Mouse (Mus musculus) heart, adult 9 months (tissue): ENCODE results near the gene Phf21a.
A peak's percentile ranks its signal among the peaks of the same experiment; 100 is the strongest.
"Not testable (repeated sequence)": the region's sequence is repeated elsewhere in the genome, so short reads cannot be mapped to it uniquely, and the experiment has no call there.

Experiments
- DNase-seq, 2 experiments: peaks; one replicate each; pipeline ENCODE4 v3.0.0; 2022; ENCODE audit warnings: low spot score in 2 of 2

Phf21a gene

DNA sequence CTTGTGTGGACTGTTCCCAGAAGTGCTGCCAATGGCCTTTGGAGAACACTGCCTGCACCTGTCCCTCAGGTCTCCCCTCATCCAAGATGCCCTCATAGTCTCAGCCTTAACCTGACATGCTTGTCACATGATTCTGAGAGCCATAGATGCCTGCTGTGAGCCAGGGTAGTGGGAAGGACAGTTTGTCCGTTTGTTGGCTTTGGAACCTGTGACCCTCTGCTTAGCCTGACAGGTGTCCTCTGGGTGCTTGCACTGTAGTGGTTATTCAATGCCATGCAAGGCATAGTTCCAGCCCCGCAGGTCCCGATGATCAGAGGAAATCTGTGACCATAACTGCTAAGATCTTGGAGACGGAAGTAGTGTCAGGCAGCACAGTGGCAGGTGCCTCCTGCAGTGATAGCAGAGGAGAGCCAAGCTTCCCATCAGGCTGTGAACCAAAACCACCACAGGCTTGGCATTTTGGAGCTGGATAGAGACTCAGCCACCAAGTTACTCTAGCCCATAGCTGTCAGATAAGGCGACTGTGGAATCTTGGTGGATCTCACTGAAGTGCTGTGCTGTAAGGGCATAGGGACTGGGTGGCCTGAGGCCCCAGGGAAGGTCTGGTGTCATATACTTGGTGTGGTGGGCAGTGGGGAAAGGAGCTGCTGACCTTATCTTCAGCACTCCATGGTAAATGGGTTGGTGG, 289.1 kb downstream of the Phf21a start, which contains the start of gene 1700029I15Rik:
Gene 1700029I15Rik (plus strand): TSS at position 638 of the 688 bp plus-strand sequence.
- DNase-seq: no peak

DNA sequence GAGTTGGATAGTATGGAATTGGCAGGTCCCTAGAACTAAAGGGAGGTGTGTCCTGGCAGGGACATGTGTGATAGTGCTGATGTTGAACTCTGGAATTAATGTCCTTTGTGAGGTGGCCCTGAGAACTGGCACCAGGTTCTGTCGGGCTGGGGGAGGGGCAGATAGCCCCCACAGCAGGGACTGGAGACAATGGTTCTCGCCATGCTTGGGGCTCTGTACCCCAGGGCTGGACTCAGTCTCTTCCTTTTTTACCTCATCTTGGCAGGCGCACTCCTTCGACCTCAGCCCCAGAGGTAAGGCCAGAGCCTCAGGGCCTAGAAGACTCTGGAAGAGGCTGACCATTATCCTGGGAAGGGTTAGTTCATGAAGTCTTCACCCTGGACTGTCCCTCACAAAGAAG, 289.8 kb downstream of the Phf21a start:
- DNase-seq: no peak

DNA sequence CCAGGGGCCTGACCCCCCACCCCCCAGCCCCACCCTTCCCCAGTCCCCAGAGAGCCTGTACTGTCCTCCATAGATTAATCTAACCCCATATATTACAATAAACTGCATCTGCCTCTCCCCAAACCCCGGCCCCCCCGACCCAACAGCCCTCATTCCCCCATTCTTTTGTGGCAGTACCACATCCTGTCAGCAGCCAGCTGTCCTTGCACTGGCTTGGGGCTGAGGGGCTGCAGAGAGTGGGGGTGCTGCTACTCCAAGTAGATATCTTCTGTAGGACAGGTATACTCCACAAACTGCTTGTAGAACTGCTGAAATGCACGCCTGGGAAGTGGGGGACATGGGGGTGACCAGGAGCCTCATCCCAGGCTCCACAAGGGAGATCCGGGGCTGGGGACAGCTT, 291.2 kb downstream of the Phf21a start:
- DNase-seq: no peak

DNA sequence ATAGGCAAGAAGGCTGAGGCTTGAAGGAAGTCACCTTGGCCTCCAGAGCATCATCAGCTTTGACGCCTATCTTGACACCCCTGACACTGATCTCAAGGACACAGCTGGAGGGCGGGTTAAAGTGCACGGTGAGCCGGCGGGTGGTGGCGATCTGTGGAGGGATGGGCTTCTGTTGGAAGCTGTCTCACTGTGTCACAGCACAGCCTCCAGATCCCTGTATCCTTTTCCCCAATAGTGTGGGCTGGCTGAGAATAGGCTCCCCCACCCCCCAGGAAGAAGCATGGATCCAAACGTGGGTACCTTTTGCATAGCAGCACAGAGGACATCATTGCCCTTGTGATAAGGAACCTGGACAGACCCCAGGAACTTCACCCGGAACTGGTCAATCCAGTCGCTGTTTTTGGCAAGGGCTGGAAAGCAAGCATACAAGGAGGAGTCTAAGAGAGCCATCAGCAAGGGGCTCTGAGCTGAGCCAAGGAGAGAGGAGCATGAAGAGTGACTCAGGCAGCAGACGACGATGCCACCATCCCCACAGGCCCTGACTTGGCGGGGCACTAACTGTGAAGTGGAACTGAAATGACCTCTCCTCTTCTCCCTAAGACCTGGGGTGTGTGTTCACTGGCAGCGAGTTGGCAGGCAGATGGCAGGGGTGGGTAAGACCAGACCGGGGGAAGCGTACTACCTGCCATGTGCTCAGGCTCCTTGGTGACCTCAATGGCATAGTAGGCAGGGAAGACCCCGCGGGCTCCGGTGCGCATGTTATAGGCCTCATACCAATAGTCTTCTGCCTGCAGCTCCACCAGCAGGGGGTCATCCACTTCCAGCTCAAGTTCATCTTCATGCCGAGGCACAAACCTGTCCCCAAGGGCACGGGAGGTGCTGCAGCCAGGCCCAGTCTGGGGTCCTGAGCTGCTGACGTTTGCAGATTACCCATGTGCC, 292.5 kb downstream of the Phf21a start:
- DNase-seq: no peak

DNA sequence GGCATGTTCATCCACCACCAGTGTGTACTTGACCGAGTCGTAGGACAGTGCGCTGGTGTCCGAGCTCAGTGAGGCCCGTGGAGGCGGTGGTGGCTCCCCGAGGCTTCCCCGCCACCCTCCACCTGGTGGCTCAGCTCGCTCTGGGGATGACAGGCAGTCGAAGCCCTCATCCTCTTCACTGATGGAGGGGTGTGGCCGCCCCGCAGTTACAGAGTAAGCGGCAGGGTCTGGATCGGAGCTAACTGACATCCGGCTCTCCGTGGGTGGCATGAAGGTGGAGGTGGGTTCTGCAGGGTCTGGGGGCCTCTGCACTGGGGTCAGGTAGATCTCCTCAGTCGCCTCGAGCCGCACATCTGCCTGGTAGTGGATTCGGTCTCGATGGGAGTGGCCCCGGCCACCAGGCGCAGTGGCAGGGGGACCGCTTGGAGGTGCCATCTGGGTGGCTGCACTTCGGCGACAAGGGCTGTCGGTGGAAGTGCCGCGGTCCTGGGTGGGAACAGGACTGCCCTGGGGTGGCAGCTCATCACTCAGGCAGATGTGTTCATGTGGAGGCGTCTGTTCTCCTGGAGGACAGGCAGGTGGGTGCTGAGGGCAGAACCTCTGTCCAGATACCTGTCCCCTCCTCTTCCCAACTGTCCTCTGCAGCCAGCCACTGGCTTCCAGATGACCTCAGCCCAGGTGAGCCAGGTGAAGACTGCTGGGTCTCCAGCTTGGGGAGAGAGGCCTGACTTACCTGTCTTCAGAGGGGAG, 294.1 kb downstream of the Phf21a start:
- no peak for DNase-seq

DNA sequence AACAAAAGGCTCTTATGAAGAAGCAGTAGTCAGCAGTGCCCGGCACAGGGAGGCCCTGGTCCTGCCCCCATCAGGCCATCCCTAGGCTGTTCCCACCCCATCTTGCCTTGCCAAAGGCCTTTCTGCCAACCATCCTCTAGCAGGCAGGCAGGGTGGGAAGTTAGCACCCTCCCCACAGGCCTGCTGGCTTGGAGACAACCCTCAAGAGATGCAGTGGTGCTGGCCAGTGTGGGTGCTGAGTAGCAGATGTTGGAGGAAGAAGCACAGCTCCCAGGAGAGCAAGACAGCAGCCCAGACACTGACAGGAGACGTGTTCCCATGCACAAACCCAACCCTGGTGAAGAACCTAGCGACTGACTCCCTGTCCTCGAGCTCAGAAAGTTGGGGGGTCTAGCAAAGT, 294.7 kb downstream of the Phf21a start:
- DNase-seq: no peak

DNA sequence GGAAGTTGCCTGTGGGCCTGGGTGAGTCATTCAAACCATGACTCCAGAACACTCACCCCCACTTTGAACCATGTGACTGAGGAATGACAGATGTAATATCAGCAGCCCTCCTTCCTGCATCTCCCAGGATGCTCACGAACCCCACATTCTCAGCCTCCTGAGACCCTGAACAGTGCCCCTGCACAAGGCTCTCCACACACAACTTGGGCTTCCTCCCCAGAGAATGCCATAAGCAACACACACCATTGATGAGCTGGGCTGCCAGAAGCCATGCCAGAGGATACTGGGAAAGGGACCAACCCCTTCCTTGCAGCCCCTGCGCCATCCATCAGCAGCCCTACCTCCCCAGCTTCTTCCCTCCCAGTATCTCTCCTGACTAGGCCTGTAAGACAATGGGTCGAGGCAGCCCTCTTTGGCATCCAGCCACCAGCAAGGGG, 295.2 kb downstream of the Phf21a start:
- no peak for DNase-seq

DNA sequence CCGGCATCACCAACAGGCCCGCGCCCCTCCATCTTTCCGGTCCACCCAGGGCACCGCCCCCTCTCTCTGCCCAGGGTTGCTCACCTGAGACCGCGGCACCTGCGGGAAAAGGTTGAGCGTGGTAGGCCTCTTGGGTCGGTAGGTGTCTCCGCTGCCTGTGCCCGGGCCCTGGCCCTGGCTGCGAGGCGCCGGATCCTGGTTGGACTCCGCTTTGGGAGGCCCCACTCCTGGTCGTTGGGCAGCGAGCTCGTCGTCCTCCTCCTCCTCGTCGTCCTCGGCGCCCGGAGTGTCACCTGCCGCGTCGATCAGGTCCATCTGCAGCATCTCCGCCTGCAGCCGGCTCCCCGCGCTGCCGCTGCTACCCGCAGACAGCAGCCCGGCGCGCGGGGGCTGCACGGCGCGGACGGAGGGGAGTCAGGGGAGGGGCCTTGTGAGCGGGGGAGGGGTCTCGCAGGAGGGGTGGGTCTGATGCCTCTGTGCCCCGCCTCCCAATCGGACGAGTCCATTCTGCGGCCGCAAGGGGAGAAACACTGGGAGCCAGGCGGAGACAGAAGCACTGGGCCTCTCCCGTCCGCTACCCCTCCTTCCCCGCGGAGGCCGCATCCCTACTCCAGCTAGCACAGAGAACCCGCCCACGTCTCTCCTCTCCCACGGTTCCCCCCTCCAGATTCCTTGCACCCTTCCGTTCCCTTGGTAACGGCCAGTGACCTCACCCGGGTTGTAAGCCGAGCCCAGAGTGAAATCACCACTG, 296.1 kb downstream of the Phf21a start:
- DNase-seq: peak; percentile 86 to 87

DNA sequence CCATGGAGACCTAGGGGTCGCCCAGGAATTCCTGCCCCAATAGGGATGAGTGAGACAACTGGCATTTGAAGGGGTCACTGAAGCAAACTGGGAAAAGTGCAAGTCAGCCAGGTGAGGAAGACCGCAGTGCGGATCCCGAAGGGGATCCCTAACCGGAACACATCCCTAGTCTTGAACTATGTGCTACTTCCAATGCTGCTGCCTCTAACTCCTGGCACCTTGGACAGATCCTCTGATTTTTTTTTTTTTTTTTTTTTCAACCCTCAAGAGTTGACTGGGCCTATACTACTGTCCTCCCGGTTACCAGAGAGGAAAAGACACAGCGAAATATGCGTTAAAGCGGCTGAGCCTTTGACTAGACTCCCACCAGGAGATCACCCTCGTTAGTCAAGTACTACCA, 296.7 kb downstream of the Phf21a start:
- DNase-seq: no peak

DNA sequence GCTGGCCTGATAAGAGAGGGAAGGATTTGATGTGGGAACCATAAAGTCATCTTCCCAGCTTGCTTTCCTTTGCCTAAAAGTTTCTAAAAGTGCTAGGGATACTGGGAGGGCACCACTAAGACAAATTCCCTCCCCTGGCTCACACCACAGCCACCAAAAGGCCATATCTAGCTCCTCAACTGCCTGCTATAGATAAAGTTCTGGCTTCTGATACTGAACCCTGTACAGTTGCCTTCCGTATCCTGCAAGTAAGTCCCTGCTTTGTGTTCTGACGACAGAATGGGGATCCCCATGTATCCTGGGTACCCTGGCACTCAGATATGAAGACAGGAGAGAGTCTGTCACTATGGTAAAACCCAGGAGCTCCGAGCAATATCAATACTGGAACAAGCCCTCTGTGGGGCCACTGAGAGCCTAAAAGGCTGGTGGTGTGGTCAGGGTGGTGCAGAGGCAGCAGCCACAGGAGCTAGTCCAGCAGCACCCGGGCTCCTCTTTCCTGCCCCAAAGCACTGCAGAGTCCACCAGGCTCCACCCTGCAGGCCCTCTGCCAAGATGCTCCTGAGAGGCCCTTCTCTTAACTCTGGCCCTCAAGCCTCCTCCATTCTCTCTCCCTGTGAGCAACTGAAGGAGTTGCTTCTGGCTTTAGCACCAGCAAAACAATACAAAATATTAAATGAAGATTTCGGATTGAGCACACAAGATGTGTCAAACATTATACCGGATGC, 297.5 kb downstream of the Phf21a start:
- no peak for DNase-seq

DNA sequence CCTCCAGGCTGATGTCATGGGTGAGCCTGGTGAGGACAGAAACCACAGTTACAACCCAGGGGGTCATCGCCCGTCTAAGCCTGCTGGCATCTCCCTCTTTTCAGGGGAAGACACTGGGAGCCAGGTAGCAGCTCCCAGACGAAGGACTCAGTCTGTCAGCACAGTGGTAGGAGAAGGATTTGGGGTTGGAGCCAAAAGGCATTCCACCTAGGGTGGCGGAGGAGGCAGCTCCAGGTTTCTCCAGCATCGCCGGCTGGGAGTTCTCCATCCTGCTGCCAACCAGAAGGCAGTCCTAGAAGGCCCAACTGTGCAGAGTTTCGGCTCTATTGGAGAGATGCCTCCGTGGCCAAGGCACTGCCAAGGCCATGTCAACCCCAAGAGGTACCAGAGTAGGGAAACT, 298.2 kb downstream of the Phf21a start:
- DNase-seq: no peak

DNA sequence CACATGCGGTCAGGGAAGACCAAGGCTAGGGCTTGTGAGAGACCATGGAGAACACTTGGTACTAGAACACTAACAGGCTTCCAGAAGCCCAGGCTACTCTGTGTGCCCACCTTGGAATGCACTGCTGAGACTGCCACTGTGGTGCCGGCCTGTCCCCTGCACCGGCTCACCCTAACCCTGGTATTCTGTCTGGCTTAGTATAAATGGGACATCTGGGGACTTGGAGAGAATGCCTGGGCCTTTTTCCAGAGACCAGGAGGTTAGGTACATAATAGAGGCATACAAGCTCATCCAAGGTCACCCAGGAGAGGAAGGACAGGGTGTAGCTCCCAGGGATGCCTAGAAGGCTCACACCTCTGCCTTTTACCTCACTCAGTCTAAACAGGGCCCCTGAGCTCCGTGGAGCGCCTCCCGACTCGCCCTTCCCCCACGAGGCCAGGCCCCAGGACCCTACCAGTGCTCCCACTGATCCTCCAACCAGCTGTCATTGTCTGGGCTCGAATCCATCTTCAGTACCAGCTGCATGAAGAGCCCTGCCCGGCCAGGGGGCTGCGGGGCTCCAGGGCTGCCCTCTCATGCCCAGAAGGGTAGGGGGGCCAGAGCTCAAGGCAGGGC, 298.9 kb downstream of the Phf21a start:
- DNase-seq: no peak

DNA sequence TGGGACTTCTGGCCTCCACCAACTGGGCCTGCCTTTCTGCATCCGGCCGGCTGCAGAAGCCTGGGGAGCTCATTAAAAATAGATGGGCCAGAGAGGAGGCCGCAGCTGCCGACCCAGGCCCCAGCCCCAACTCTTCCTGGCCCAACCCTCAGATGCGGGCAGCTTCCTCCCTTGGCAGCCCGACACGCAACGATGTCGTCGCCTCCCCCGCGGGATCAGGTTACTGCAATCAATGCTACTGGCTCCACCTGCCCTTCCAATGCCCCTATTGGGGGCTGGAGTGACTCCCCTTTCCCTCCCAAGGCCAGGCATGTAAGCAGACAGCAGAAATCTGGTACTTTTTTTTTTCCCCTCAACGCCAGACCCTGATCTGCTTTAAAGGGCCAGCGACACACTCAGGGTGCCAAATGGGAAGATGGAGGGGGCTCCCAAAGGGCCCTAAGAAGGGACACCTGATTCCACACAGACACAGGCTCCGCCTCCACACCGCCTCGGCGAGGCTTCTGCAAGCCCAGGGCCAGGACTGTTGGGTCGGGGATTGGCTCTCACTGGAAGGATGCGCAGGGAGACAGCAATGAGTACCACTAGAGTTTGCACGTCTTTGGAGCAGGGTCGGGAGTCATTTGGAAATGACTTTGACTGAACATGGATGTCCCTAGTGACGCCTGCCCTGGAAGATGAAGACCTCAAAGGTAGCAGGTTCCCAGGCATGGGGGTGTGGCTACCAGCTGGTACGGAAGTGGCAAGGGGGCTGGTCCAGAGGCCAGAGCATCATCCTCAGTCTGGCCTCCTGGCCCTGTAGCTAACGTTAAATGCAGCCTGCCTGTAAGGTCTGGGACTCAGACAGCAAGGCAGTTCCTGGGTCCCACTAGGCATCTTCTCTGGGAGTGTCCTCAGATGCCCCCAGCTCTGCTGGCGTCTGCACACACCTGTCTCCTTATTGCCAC, 299.7 kb downstream of the Phf21a start:
- no peak for DNase-seq

DNA sequence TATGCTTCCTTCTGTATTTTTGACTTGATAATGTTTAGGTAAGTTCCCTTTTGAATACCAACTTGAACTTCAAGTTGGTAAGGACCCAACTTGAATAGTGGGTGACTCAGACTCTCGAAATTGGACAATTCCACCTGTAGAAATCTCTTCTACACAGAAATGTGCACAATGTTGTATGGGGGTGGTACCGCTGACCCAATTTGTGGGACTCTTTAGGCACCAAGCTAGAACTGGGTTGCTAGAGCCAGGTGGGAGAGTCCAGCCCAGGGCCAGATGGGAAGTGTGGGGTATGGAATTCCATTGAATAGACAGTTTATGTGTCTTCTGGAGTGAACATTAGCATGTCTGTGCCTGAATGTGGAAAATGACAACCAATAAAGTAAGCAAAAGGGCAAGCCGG, 302.6 kb downstream of the Phf21a start:
- no peak for DNase-seq

DNA sequence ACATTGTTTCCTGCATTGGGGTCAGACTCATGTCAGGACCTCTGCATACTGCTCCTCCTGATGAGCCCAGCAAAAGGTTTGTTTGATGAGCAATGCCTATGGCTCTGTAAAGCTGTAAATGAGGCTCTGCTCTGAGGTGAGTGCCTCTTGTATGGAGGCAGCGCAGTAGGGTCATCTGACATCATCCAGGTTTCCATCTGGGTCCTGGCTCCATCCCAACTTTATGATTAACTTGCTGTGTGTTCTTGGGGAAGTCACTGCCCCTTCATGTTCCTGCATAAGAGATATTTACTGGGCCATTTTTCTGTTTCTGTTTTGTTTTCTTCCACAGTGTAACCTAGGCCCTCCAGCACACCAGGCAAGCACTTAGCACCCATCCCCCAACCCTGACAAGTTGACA, 304.5 kb downstream of the Phf21a start:
- DNase-seq: no peak

DNA sequence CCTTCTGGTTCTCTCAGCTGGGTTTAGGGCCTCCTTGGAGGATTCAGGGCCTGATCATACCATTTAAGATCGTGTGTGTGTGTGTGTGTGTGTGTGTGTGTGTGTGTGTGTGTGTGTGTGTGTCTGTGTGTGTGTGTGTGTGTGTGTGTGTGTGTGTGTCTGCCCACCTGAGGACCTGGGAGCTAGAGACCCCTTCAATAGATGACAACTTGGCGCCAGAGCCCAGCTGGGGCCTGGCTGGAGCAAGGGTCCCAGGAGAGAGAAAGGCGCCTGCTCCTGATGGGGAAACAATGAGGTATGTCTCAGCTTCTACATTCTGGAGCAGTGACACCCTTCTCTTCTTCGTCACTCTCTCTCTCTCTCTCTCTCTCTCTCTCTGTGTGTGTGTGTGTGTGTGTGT, 307.0 kb downstream of the Phf21a start:
- not testable (repeated sequence) for DNase-seq

DNA sequence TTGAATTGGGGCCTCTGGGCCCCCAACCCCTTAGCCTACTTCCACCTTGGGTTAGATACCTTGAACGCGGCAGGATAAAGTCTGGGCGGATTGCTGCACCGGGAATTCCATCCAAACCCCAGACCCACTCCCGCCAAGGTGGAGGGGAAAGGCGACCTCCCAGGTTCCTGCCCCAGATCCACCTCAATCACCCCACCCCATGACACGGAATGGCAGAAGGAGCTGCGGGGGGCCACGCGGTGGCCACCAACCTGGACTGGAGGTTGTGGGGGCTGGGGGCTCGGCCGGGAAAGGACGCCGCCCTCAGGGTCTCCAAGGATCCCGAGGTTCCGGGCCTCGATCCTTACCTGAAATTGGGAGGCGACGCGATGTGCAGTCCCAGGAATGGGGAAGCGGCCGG, 307.8 kb downstream of the Phf21a start:
- DNase-seq: no peak

DNA sequence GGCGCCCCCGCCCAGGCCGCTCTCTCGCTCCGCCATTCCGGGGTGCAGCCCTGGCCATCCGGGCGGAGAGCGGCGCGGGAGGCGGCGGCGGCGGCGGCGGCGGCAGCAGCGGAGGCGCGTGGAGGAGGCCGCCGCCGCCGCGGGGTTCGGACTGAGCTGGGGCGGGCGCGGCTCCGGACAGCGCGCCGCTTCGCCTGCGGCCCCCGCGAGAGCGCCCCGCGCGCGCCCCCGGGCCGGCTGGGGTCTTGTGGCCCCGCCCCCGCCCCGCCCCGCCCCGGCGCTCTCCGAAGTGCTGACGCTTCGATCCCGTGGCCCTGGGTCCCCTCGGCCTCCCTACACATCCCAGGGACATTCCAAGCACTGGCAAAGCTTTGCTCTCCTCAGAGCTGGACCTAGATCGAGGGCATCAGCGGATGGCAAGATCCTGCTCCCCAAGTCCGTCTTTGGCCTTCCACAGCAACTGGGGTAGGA, 308.2 kb downstream of the Phf21a start, which contains the start of gene Mapk8ip1:
Gene Mapk8ip1 (minus strand): TSS at position 173 of the 471 bp plus-strand sequence.
- DNase-seq: no peak
